In the genomic region with DNA sequence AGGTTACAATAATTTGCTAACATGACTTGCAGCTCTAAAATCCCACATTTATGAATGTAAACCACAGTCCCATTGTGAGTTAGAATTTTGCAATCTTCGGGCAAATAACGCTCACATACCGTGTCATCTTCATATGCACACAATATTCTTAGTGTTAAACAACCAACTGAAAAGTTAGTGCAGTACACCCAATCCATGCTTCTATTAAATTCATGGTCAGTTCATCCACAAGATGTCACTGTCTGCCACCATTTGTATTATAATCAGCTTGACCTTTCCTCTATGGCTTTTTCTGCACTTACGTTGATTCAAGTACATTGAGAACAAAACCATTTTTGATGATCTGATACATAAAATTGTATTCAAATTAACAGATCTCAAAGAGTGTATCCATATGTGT, we compare ENCODE assay signal across 10 mouse cellular contexts.
DNase-seq lines count a peak whose midpoint lies in the region; ATAC-seq lines count a peak whose summit lies in the region.
"Had no signal": no experiment of that assay in that cellular context is flagged by ENCODE, and none has a peak within 500 bp of the region (broad histone marks: within the 10 kb centered on the region; RNA-seq: fewer than 3 reads in every experiment).

No protein-coding gene starts in this region.

- peak; percentile 4 for DNase-seq in kidney, adult 9 months
- DNase-seq in kidney, adult 18-20 months: no peak
- DNase-seq in thymus, postnatal 0 days (ENCODE audit: low spot score): peak; percentile 6
- no peak for DNase-seq in thymus, postnatal 36 days
- DNase-seq in spleen, postnatal 14 days (ENCODE audit: low spot score in 2 of 2): no peak
- DNase-seq in gastrocnemius, postnatal 4 days (ENCODE audit: low spot score in 2 of 2): no peak
- DNase-seq: heart, postnatal 14 days; kidney, postnatal 36 days; thymus, postnatal 25 days had no signal

- peak; percentile 38; the same call in 1 of the 2 replicates for ATAC-seq in common myeloid progenitor, adult 5-6 weeks (replicated peaks; ENCODE audit: low read depth, poor library complexity, severe bottlenecking)

Comparison
In these comparisons a context has a peak if more than half of its experiments do, and no peak if none do; other contexts are left out.
1. DNase-seq: peak in kidney, adult 9 months (single experiment) and thymus, postnatal 0 days (single experiment); none in kidney, adult 18-20 months (single experiment), thymus, postnatal 36 days (0 of 2), spleen, postnatal 14 days (0 of 2) and gastrocnemius, postnatal 4 days (0 of 2).